Comparison of ENCODE assay signal across 8 mouse cellular contexts in genomic region chr7:145300321-145301007, GRCm38 (mm10). TPM values are rescaled to one million over a fixed set of nuclear protein-coding genes. Genes with fewer than 3 reads are reported as not detected.
A peak's percentile ranks its signal among the peaks of the same experiment; 100 is the strongest.
DNase-seq lines count a peak whose midpoint lies in the region; ATAC-seq and TF ChIP-seq lines count a peak whose summit lies in the region.

Gene Mrgprf, plus strand, starts transcription at chr7:145300828.

- H3K9ac ChIP-seq in midbrain, postnatal 0 days (replicated peaks; ENCODE audit: low read length, poor library complexity, severe bottlenecking): no peak within 1 kb of the TSS
- no peak within 1 kb of the TSS for H3K9ac ChIP-seq in midbrain, embryonic 16.5 days (ENCODE audit: low read depth, low read length)

- peak; percentile 21 for DNase-seq in adrenal gland, postnatal 14 days
- no peak for DNase-seq in adrenal gland, postnatal 25 days
- DNase-seq in midbrain, postnatal 0 days (ENCODE audit: low spot score): no peak
- peak; percentile 38 to 60 for DNase-seq in kidney, postnatal 25 days
- DNase-seq in testis, postnatal 10 days (ENCODE audit: low spot score): peak; percentile 70
- no peak for DNase-seq in spleen, postnatal 4 days (ENCODE audit: low spot score in 2 of 2)
- DNase-seq in right cerebral cortex, adult 18-20 months: no peak

- no peaks in the 10 kb centered on the region for H3K36me3 ChIP-seq in midbrain, postnatal 0 days (ENCODE audit: insufficient read depth, low read length)
- no peaks in the 10 kb centered on the region for H3K36me3 ChIP-seq in midbrain, embryonic 16.5 days (ENCODE audit: control insufficient read depth, insufficient read depth, low read length)

- no peak within 1 kb of the TSS for H3K4me3 ChIP-seq in midbrain, postnatal 0 days (ENCODE audit: low read depth, low read length)
- no peak within 1 kb of the TSS for H3K4me3 ChIP-seq in midbrain, embryonic 16.5 days (ENCODE audit: low read depth, low read length)

- H3K4me1 ChIP-seq in midbrain, postnatal 0 days (ENCODE audit: insufficient read depth, low read length): no peaks in the 10 kb centered on the region
- H3K4me1 ChIP-seq in midbrain, embryonic 16.5 days (ENCODE audit: control insufficient read depth, insufficient read depth, low read length): no peaks in the 10 kb centered on the region

- H3K27me3 ChIP-seq in midbrain, postnatal 0 days (ENCODE audit: insufficient read depth, low read length): no peaks in the 10 kb centered on the region
- no peaks in the 10 kb centered on the region for H3K27me3 ChIP-seq in midbrain, embryonic 16.5 days (ENCODE audit: control insufficient read depth, insufficient read depth, low read depth, low read length)

- H3K27ac ChIP-seq in midbrain, postnatal 0 days (ENCODE audit: low read depth, low read length): no peak within 1 kb of the TSS
- H3K27ac ChIP-seq in midbrain, embryonic 16.5 days (ENCODE audit: low read length): no peak within 1 kb of the TSS

- no peak within 1 kb of the TSS for H3K4me2 ChIP-seq in midbrain, postnatal 0 days (ENCODE audit: low read depth, low read length, poor library complexity, severe bottlenecking)
- no peak within 1 kb of the TSS for H3K4me2 ChIP-seq in midbrain, embryonic 16.5 days (ENCODE audit: low read length)

- H3K9me3 ChIP-seq in midbrain, postnatal 0 days (ENCODE audit: low read length): no peaks in the 10 kb centered on the region
- H3K9me3 ChIP-seq in midbrain, embryonic 16.5 days (replicated peaks; ENCODE audit: control insufficient read depth, low read length, poor library complexity, severe bottlenecking): no peaks in the 10 kb centered on the region

- no peak for ATAC-seq in midbrain, postnatal 0 days (ENCODE audit: low FRiP score)
- ATAC-seq in midbrain, embryonic 16.5 days: no peak

- 39% methylated on average over 13 of the region's 13 CpGs for WGBS in midbrain, postnatal 0 days
- WGBS in midbrain, embryonic 16.5 days: 43% methylated on average over 12 of the region's 13 CpGs

- 0 out of 2 replicates have a peak, but pooled peaks have one; percentile 5 for TF ChIP-seq CTCF in midbrain, postnatal 0 days (IDR thresholded peaks at IDR 0.05)

RNA-seq across cellular contexts. Expression of gene Mrgprf, which starts in this region (rescaled TPM):
- 2.0 and 2.7 TPM in 2 replicates for total RNA-seq in adrenal gland, postnatal 14 days (2021)
- 1.0 and 1.3 TPM in 2 replicates for total RNA-seq in adrenal gland, postnatal 25 days (2021)
- 5.5 and 6.8 TPM in 2 replicates for total RNA-seq in midbrain, postnatal 0 days (2014; rRNA removed)
- 4.6 and 5.0 TPM in 2 replicates for polyA plus RNA-seq in midbrain, postnatal 0 days (2015; fragmentation: Nextera tagmentation; extraction: Ambion mirVana)
- 1.9 and 3.8 TPM in 2 replicates for polyA plus RNA-seq in midbrain, embryonic 16.5 days (2015; fragmentation: Nextera tagmentation; extraction: Ambion mirVana)

Comparison
In these comparisons a context has a peak if more than half of its experiments do, and no peak if none do; other contexts are left out.
1. DNase-seq: peak in adrenal gland, postnatal 14 days (single experiment), kidney, postnatal 25 days (2 of 2) and testis, postnatal 10 days (single experiment); none in adrenal gland, postnatal 25 days (single experiment), midbrain, postnatal 0 days (single experiment), spleen, postnatal 4 days (0 of 2) and right cerebral cortex, adult 18-20 months (single experiment).